Mouse (Mus musculus): ENCODE measurements around the gene Rbm20. TPM values are rescaled to one million over a fixed set of nuclear protein-coding genes. Genes with fewer than 3 reads are reported as not detected.

Rbm20 gene
- total and polyA plus RNA-seq, 3 experiments = 143 to 231 (median 194) TPM

DNA sequence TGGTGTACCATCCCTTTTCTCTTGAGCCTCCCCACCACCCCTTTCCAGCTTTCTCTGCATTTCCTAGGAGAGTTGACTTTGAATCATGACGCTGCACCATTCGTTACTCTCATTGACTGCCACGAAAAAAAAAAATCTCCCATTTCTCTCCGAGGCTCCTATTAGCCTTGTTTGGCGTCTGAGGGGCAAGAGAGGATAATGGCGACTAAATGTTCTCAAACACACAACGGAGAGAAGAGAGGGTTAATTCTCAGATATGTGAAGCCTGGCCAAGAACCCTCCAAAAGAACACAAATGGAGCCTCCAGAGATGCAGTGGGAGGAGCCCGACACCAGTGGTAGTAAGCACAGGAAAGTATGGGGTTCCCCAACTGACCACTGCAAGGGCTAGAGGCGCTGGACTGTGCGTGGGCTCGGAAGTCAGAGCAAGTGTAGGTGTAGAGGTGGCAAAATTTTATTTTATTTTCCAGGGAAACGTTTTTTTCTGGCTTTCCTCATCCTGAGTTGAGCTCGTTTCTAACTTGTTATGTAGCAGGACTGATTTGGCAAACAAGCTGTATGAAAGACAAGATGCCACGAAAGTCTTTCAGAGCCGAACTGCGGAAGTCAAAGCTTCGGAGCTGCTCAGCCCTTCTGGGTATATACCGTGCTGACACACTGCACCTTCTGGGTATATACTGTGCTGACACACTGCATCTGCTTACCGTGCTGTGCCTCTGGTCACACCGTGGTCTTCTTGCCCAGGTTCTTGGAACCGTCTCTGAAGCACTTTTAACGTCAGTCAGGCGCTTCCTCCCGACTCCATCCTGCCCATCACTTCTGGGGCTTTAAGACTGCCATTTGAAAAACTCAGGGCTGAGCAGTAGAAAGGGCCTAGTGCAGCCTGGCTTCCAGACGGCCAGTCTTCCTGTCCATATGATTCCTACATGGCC, 222.1 kb downstream of the Rbm20 start:
- no peaks in the 10 kb centered on the region for H3K27me3 ChIP-seq (ENCODE audit: control insufficient read depth, insufficient read depth, low read length)
- H3K4me1 ChIP-seq (ENCODE audit: control insufficient read depth, insufficient read depth, low read length) = peaks cover 13% of the 10 kb centered on the region
- TF ChIP-seq EP300 (IDR thresholded peaks at IDR 0.05; ENCODE audit: insufficient read depth, low read depth, low read length) = no peak
- no peak for TF ChIP-seq POLR2A (IDR thresholded peaks at IDR 0.05; ENCODE audit: insufficient read depth, low read depth, low read length)
- no peak for TF ChIP-seq CTCF (IDR thresholded peaks at IDR 0.05)
- no peak overlapping the region for H3K4me3 ChIP-seq
- DNase-seq = no peak
- H3K79me2 ChIP-seq (replicated peaks; ENCODE audit: control insufficient read depth, insufficient read depth, low read length) = peaks cover 3% of the 10 kb centered on the region; the same call in 1 of the 2 replicates
- 83% methylated on average over 25 of the region's 25 CpGs for WGBS
- no peaks in the 10 kb centered on the region for H3K36me3 ChIP-seq (ENCODE audit: control insufficient read depth, insufficient read depth, low read length)
- intact Hi-C loops (cut with DNase I) = no loop called here
- H3K27ac ChIP-seq = no peak overlapping the region; the same call in 1 of the 2 replicates
- H3K9ac ChIP-seq (ENCODE audit: low read depth, low read length) = no peak overlapping the region

DNA sequence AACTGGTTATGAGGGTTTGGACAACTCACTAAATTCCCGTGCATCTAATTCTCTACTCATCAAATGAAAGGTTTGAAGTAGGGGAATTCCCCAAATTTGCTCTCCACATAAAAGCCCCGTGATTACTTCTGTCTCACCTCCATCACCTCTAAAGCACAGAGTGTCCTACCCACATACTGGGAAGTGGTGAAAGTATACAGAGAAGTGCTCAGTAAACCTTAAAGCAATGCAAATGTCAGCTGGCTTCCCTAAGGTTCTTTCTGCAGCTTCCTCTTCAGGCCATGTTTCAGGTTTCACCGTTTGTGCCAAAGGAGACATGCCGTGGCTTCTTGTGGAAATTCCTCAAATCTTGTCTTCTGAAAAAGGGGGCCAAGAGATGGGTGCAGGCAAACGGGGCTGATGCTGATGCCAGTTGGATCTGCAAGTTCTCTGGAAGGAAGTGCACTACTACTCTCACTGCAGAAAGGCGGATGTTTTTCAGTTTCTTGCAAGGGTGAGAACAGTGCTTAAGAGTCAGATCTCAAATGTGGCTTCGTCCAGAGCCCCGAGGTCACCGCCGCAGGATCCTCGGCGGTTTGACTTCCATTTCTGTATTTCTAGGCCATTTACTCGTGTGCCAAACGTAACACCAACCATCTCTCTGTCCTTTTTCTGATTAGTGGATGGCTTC, 223.0 kb downstream of the Rbm20 start:
- H3K36me3 ChIP-seq (ENCODE audit: control insufficient read depth, insufficient read depth, low read length) = no peaks in the 10 kb centered on the region
- intact Hi-C loops (cut with DNase I) = loop anchor here (5.0 to 10.0 kb wide), 3 partner anchors 48 to 255 kb away; no protein-coding TSS in a partner anchor
- no peak overlapping the region for H3K9ac ChIP-seq (ENCODE audit: low read depth, low read length)
- no peak overlapping the region for H3K4me3 ChIP-seq
- no peaks in the 10 kb centered on the region for H3K27me3 ChIP-seq (ENCODE audit: control insufficient read depth, insufficient read depth, low read length)
- peaks cover 3% of the 10 kb centered on the region; the same call in 1 of the 2 replicates for H3K79me2 ChIP-seq (replicated peaks; ENCODE audit: control insufficient read depth, insufficient read depth, low read length)
- H3K4me1 ChIP-seq (ENCODE audit: control insufficient read depth, insufficient read depth, low read length) = peaks cover 13% of the 10 kb centered on the region
- no peak overlapping the region for H3K27ac ChIP-seq
- 83% methylated on average over 14 of the region's 14 CpGs for WGBS
- peak in 1 of 2 experiments; percentile 30 for DNase-seq
- no peak for TF ChIP-seq POLR2A (IDR thresholded peaks at IDR 0.05; ENCODE audit: insufficient read depth, low read depth, low read length)
- TF ChIP-seq CTCF (IDR thresholded peaks at IDR 0.05) = no peak

DNA sequence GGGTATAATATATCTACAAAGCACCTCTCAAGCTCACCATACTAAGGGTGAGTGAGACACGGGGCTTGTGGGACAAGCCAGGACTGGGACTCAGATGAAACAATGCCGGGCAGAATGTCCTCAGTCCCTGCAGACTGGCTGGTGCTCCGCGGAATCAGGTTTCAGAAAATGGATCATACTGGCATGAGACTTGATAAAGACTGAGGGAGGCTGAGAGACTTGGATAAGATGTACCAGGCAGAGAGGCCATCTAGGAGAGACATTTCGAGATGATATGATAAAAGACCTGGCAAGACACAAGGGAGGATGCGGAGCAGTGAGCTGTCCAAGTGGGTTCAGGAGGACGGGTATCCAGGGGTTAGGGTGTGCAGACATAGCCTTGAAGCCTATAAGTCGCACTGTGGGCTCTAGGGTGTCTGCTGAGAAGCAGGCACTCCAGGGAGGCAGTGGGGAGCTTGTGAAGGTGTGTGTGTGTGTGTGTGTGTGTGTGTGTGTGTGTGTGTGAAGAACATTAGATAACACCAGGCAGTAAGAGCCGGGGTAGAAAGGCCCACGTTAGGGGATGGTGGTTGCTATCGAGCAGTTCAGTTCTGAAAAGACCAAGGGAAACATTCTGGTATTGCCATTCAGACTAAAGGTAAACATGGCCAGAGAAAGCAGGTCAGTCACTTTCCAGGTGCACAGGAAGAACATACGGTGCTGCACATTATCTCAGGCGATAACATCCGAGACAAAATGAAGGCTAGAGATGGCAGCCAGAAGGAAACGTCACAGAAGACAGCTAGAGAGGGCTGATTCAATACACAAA, 225.0 kb downstream of the Rbm20 start:
- Histone ChIP-seq H3K27me3 (ENCODE audit: control insufficient read depth, insufficient read depth, low read length) (no peaks in the 10 kb centered on the region), H3K9ac (ENCODE audit: low read depth, low read length) (peak overlapping the region; percentile 85), H3K79me2 (replicated peaks; ENCODE audit: control insufficient read depth, insufficient read depth, low read length) (peaks cover 5% of the 10 kb centered on the region; the same call in 1 of the 2 replicates), H3K27ac (peak overlapping the region; percentile 99), H3K36me3 (ENCODE audit: control insufficient read depth, insufficient read depth, low read length) (no peaks in the 10 kb centered on the region), H3K4me3 (peak overlapping the region; percentile 70), H3K4me1 (ENCODE audit: control insufficient read depth, insufficient read depth, low read length) (peaks cover 18% of the 10 kb centered on the region)
- TF ChIP-seq POLR2A (IDR thresholded peaks at IDR 0.05; ENCODE audit: insufficient read depth, low read depth, low read length) = no peak
- TF ChIP-seq CTCF (IDR thresholded peaks at IDR 0.05) = no peak
- TF ChIP-seq EP300 (IDR thresholded peaks at IDR 0.05; ENCODE audit: insufficient read depth, low read depth, low read length) = no peak
- intact Hi-C loops (cut with DNase I) = loop anchor here (2.0 to 10.0 kb wide), 4 partner anchors 41 to 257 kb away; no protein-coding TSS in a partner anchor
- 38% methylated on average over 15 of the region's 15 CpGs for WGBS
- DNase-seq = no peak

DNA sequence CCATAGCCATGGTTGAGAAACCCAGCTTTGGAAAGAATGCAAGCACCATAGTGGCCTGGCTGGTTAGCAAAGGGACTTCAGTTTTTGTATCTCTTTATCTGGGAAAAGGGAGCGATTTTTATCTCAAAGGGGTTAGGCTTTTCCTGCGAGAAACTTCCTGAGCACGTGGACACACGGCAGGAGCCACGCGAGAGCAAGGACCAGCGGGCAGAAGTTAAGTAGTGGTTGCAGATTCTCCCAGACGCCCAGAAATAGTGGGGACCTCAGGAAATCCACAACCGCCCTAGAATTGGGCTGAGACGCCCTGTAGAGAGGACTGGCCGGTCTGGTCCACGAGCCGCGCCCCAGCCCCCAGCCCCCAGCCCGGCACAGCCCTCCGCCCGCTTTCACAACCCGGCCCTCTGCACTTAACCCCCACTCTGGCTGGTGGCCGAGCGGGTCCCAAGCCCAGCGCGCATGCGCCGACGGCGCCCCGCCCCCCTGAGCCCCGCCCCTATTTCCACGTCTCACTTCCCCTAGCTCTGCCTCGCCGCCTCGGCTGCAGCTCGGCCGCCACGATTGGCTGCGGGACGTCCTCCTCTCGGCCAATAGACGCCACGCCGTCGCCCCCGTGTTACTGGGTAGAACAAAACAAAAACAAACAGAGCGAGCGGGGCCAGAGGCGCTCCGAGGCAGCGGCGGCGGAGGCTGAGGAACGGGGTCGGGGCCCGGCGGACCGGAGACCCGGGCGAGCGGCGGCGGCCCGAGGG, 225.8 kb downstream of the Rbm20 start:
- H3K36me3 ChIP-seq (ENCODE audit: control insufficient read depth, insufficient read depth, low read length) = no peaks in the 10 kb centered on the region
- TF ChIP-seq CTCF (IDR thresholded peaks at IDR 0.05) = no peak
- TF ChIP-seq POLR2A (IDR thresholded peaks at IDR 0.05; ENCODE audit: insufficient read depth, low read depth, low read length) = peak; percentile 75
- peak; percentile 32; the same call in 1 of the 2 replicates for TF ChIP-seq EP300 (IDR thresholded peaks at IDR 0.05; ENCODE audit: insufficient read depth, low read depth, low read length)
- DNase-seq = peak; percentile 92 to 97
- peaks cover 18% of the 10 kb centered on the region for H3K4me1 ChIP-seq (ENCODE audit: control insufficient read depth, insufficient read depth, low read length)
- peak overlapping the region; percentile 99 for H3K27ac ChIP-seq
- H3K4me3 ChIP-seq = peak overlapping the region; percentile 70
- under 1% methylated on average over 61 of the region's 61 CpGs for WGBS
- intact Hi-C loops (cut with DNase I) = loop anchor here (2.0 to 10.0 kb wide), 4 partner anchors 40 to 258 kb away; no protein-coding TSS in a partner anchor
- peaks cover 5% of the 10 kb centered on the region; the same call in 1 of the 2 replicates for H3K79me2 ChIP-seq (replicated peaks; ENCODE audit: control insufficient read depth, insufficient read depth, low read length)
- H3K9ac ChIP-seq (ENCODE audit: low read depth, low read length) = peak overlapping the region; percentile 99
- H3K27me3 ChIP-seq (ENCODE audit: control insufficient read depth, insufficient read depth, low read length) = no peaks in the 10 kb centered on the region

All from heart, adult 2 months (tissue).